Mouse (Mus musculus) right cerebral cortex, adult 2 months (tissue): ENCODE results near the gene Zfhx3.

Source experiments
- DNase-seq, 2 experiments: peaks; one replicate each; pipeline ENCODE4 v3.0.0; 2021 to 2022; ENCODE audit warnings: low spot score in 2 of 2

Zfhx3 gene

GRCm38 (mm10) chr8:108887256-108887615 lies 944.8 kb downstream of the Zfhx3 start:
- DNase-seq, result no peak

- DNase-seq, result no peak
Measured at GRCm38 (mm10) chr8:108887890-108888289, 945.4 kb downstream of the Zfhx3 start.

GRCm38 (mm10) chr8:108888924-108889323 lies 946.5 kb downstream of the Zfhx3 start:
- no peak for DNase-seq

GRCm38 (mm10) chr8:108889406-108889805 lies 947.0 kb downstream of the Zfhx3 start:
- DNase-seq, result no peak

GRCm38 (mm10) chr8:108894287-108894686 lies 951.8 kb downstream of the Zfhx3 start:
- DNase-seq, result no peak

GRCm38 (mm10) chr8:108896468-108897346 lies 954.3 kb downstream of the Zfhx3 start:
- peak; percentile 73 to 80 for DNase-seq

GRCm38 (mm10) chr8:108897347-108898100 lies 955.1 kb downstream of the Zfhx3 start:
- DNase-seq, result no peak

GRCm38 (mm10) chr8:108899251-108899771 lies 956.9 kb downstream of the Zfhx3 start:
- DNase-seq, result no peak

GRCm38 (mm10) chr8:108900541-108900940 lies 958.1 kb downstream of the Zfhx3 start:
- no peak for DNase-seq

GRCm38 (mm10) chr8:108901208-108901607 lies 958.8 kb downstream of the Zfhx3 start:
- no peak for DNase-seq

- no peak for DNase-seq
Measured at GRCm38 (mm10) chr8:108903550-108903949, 961.1 kb downstream of the Zfhx3 start.

- DNase-seq, result no peak
Measured at GRCm38 (mm10) chr8:108904288-108904971, 962.0 kb downstream of the Zfhx3 start.

GRCm38 (mm10) chr8:108908066-108908465 lies 965.6 kb downstream of the Zfhx3 start:
- DNase-seq, result no peak

- no peak for DNase-seq
Measured at GRCm38 (mm10) chr8:108908540-108908939, 966.1 kb downstream of the Zfhx3 start.

- no peak for DNase-seq
Measured at GRCm38 (mm10) chr8:108909035-108909434, 966.6 kb downstream of the Zfhx3 start.

GRCm38 (mm10) chr8:108909455-108909854 lies 967.0 kb downstream of the Zfhx3 start:
- no peak for DNase-seq

- DNase-seq, result no peak
Measured at GRCm38 (mm10) chr8:108910843-108911242, 968.4 kb downstream of the Zfhx3 start.

- DNase-seq, result peak; percentile 91 to 95
Measured at GRCm38 (mm10) chr8:108911511-108911910, 969.1 kb downstream of the Zfhx3 start.

- DNase-seq, result no peak
Measured at GRCm38 (mm10) chr8:108912998-108913397, 970.6 kb downstream of the Zfhx3 start.

- DNase-seq, result no peak
Measured at GRCm38 (mm10) chr8:108915425-108915824, 973.0 kb downstream of the Zfhx3 start.

- DNase-seq, result no peak
Measured at GRCm38 (mm10) chr8:108915876-108916275, 973.4 kb downstream of the Zfhx3 start.

- DNase-seq, result no peak
Measured at GRCm38 (mm10) chr8:108920151-108920550, 977.7 kb downstream of the Zfhx3 start.
